Mouse (Mus musculus): ENCODE data around the gene Rad23b. TPM values are rescaled to one million over a fixed set of nuclear protein-coding genes. Genes with fewer than 3 reads are reported as not detected.
A peak's percentile ranks its signal among the peaks of the same experiment; 100 is the strongest.
"Not testable (repeated sequence)": the region's sequence is repeated elsewhere in the genome, so short reads cannot be mapped to it uniquely, and the experiment has no call there.

Rad23b gene
- 53.9 and 67.2 TPM in 2 replicates for polyA plus RNA-seq (2015; fragmentation: Nextera tagmentation; extraction: Ambion mirVana)

DNA sequence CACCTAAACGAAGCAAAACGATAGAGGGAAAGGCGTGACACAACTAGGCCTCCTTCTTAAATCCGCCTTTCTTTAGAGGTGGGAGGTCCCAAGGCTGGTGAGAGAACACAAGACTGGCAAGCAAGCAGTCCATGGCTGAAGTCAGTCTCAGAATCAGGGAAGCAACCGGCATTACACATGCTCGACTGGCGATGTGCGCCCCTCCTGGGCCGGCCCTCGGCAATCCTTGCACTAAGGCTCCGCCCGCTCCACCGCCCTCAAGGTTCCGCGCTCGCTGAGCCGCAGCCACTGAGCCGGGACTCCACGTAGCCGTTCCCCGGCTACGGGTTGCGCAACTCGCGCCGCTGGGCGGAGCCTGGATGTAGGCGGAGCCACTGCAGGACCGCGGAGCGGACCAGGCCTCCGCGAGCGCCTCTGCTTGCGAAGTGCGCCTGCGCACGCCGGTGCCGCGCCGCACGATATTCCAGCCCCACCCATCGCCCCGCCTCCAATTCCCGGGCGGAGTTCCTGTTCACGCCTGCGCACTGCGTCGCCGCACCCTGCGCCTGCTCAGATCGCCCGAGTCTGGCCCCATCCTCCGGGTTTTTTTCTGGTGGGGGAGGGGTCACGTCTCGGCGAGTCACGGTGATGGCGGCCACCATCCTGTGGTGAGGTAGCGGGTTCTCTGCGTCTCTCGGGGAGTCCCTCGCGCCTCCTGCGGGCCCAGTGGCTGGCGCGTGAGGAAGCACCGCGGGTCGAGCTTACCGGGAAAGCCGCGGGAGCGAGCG, at the start of gene Rad23b:
Rad23b (plus strand) TSS at position 592 of the 767 bp plus-strand sequence.
- H3K4me3 ChIP-seq (replicated peaks; ENCODE audit: low read length) = peak within 1 kb of the TSS; percentile 100
- H3K9me3 ChIP-seq (replicated peaks; ENCODE audit: control insufficient read depth, low read length) = no peaks in the 10 kb centered on the region
- ATAC-seq (ENCODE audit: insufficient read depth, low FRiP score) = peak; percentile 98
- H3K4me2 ChIP-seq (ENCODE audit: low read depth, low read length) = peak within 1 kb of the TSS; percentile 83
- H3K27me3 ChIP-seq (ENCODE audit: control insufficient read depth, insufficient read depth, low read length) = no peaks in the 10 kb centered on the region
- peak within 1 kb of the TSS; percentile 99 for H3K9ac ChIP-seq (ENCODE audit: low read length)
- H3K27ac ChIP-seq (ENCODE audit: low read length) = peak within 1 kb of the TSS; percentile 96
- peaks cover 12% of the 10 kb centered on the region for H3K4me1 ChIP-seq (ENCODE audit: control insufficient read depth, insufficient read depth, low read length)
- no peaks in the 10 kb centered on the region for H3K36me3 ChIP-seq (ENCODE audit: control insufficient read depth, insufficient read depth, low read length)
- WGBS = under 1% methylated on average over 68 of the region's 77 CpGs

DNA sequence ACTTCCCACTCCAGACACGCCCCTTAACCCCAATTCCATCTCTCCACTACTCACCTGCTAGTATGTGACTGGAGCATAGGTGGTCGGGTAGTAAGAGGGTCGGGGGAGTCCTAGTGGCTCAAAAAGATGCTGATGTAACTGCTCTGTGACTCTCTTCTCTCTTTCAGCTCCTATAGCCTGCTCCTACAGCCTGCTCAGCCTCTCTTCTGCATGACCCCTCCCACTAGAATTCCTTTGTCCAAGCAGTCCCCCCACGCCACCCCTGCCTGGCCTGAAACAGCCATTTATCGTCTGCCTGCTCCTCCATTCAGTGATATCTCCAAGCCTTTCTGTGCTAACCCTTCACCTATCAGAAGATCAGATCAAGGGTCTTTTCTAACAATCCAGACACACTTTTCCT, 45.7 kb upstream of the Rad23b start:
- Histone ChIP-seq H3K27me3 (ENCODE audit: control insufficient read depth, insufficient read depth, low read length) (no peaks in the 10 kb centered on the region), H3K9ac (ENCODE audit: low read length) (no peak overlapping the region), H3K27ac (ENCODE audit: low read length) (no peak overlapping the region), H3K36me3 (ENCODE audit: control insufficient read depth, insufficient read depth, low read length) (no peaks in the 10 kb centered on the region), H3K4me2 (ENCODE audit: low read depth, low read length) (no peak overlapping the region), H3K9me3 (replicated peaks; ENCODE audit: control insufficient read depth, low read length) (no peaks in the 10 kb centered on the region), H3K4me3 (replicated peaks; ENCODE audit: low read length) (no peak overlapping the region), H3K4me1 (ENCODE audit: control insufficient read depth, insufficient read depth, low read length) (no peaks in the 10 kb centered on the region)
- WGBS = 73% methylated on average over 5 of the region's 5 CpGs
- no peak for ATAC-seq (ENCODE audit: insufficient read depth, low FRiP score)

DNA sequence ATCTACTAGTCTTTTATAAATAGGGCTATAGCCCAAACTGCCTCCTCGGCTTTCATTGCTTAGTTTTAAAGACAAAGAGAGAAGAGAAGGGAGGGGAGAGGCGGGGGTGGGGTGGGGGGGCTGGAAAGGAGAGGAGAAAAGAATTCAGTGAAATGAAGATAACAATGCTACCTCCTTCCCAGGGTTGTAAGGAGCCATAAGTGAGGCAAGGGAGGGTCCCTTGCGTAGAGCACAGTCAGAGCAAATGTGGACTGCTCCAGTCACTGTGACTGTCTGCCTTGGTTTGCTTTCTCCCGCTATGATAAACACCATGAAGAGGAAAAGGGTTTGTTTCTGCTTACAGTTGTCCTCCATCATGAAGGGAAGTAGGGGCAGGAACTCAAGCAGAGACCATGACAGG, 43.2 kb upstream of the Rad23b start:
- Histone ChIP-seq H3K27me3 (ENCODE audit: control insufficient read depth, insufficient read depth, low read length) (no peaks in the 10 kb centered on the region), H3K4me1 (ENCODE audit: control insufficient read depth, insufficient read depth, low read length) (no peaks in the 10 kb centered on the region), H3K4me3 (replicated peaks; ENCODE audit: low read length) (no peak overlapping the region), H3K9ac (ENCODE audit: low read length) (no peak overlapping the region), H3K36me3 (ENCODE audit: control insufficient read depth, insufficient read depth, low read length) (no peaks in the 10 kb centered on the region), H3K9me3 (replicated peaks; ENCODE audit: control insufficient read depth, low read length) (no peaks in the 10 kb centered on the region), H3K27ac (ENCODE audit: low read length) (no peak overlapping the region), H3K4me2 (ENCODE audit: low read depth, low read length) (no peak overlapping the region)
- 79% methylated on average over 4 of the region's 4 CpGs for WGBS
- ATAC-seq (ENCODE audit: insufficient read depth, low FRiP score) = no peak

DNA sequence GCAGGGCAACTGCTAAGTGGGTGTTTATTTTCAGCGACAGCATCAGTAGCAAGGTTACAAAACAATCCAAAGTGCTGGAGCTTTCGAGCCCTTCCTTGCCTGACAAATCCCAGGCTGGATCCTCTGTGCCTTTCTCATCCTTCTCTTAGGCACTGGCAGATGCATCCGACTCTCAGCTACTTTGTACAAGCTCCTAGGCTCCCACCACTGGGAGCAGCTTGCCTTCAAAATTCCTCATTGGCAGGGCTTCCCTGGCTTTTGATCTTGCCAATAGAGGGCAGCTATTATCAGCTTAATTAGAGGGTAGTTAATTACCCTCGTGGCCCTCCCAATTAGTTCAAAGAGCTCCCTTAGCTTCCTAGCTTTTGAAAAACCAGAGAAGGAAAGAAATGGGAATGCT, 33.1 kb upstream of the Rad23b start:
- Histone ChIP-seq H3K4me3 (replicated peaks; ENCODE audit: low read length) (no peak overlapping the region), H3K4me2 (ENCODE audit: low read depth, low read length) (no peak overlapping the region), H3K4me1 (ENCODE audit: control insufficient read depth, insufficient read depth, low read length) (no peaks in the 10 kb centered on the region), H3K36me3 (ENCODE audit: control insufficient read depth, insufficient read depth, low read length) (no peaks in the 10 kb centered on the region), H3K9me3 (replicated peaks; ENCODE audit: control insufficient read depth, low read length) (no peaks in the 10 kb centered on the region), H3K27me3 (ENCODE audit: control insufficient read depth, insufficient read depth, low read length) (no peaks in the 10 kb centered on the region), H3K27ac (ENCODE audit: low read length) (no peak overlapping the region), H3K9ac (ENCODE audit: low read length) (no peak overlapping the region)
- 35% methylated on average over 4 of the region's 4 CpGs for WGBS
- ATAC-seq (ENCODE audit: insufficient read depth, low FRiP score) = no peak

DNA sequence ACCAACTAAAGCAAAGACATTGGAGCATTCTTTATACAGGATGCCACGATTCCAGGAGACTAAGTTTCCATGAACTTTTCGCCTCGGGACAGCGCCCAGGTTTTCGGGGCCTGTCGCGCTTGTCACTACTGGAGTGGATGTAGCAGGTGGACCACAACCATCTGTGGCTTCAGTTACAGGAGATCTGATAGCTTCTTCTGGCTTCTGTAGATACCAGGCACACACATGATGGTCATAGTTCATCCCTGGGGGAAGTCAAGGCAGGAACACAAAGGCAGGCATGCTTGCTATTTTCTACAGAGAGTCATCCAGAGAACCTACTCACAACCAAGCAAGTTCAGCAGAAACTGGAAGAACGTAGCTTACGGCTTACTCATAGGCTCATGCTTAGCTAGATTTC, 31.5 kb upstream of the Rad23b start:
- H3K9me3 ChIP-seq (replicated peaks; ENCODE audit: control insufficient read depth, low read length); H3K4me1 ChIP-seq (ENCODE audit: control insufficient read depth, insufficient read depth, low read length); H3K27ac ChIP-seq (ENCODE audit: low read length); H3K4me2 ChIP-seq (ENCODE audit: low read depth, low read length); H3K36me3 ChIP-seq (ENCODE audit: control insufficient read depth, insufficient read depth, low read length); ATAC-seq (ENCODE audit: insufficient read depth, low FRiP score); H3K9ac ChIP-seq (ENCODE audit: low read length); H3K27me3 ChIP-seq (ENCODE audit: control insufficient read depth, insufficient read depth, low read length); H3K4me3 ChIP-seq (replicated peaks; ENCODE audit: low read length): not testable (repeated sequence)
- WGBS = 96% methylated on average over 9 of the region's 9 CpGs

DNA sequence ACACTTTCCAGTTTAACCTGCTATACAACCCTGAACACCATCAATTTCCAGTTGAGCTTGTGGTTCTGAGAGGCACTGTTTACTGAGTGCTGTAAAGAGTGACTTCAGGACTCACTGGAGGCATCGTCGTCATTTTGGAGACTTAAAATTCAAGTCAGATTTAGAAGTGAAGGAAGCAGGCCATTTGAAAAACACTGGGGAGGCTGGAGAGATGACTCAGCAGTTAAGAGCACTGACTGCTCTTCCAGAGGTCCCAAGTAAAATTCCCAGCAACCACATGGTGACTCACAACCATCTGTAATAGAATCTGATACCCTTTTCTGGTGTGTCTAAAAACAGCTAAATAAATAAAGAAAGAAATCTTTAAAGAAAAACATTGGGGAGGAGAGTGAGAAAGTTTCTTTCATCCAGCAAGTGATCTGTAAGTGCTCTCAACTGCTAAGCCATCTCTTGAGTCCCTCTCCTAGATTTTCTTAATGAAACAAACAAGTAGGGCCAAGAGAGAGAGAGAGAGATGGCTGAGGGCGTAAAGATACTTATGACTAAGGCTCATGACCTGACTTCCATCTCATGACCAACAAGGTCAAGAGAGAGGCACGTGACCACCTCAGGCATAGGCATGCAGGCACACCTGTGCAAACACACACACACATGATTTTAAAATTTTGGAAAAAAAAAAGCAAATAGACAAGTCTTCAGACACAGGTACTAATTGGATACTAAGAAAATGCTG, 23.9 kb upstream of the Rad23b start:
- ATAC-seq (ENCODE audit: insufficient read depth, low FRiP score) = no peak
- H3K36me3 ChIP-seq (ENCODE audit: control insufficient read depth, insufficient read depth, low read length) = no peaks in the 10 kb centered on the region
- H3K4me2 ChIP-seq (ENCODE audit: low read depth, low read length) = no peak overlapping the region
- no peak overlapping the region for H3K9ac ChIP-seq (ENCODE audit: low read length)
- no peaks in the 10 kb centered on the region for H3K9me3 ChIP-seq (replicated peaks; ENCODE audit: control insufficient read depth, low read length)
- 39% methylated on average over 4 of the region's 4 CpGs for WGBS
- no peaks in the 10 kb centered on the region for H3K27me3 ChIP-seq (ENCODE audit: control insufficient read depth, insufficient read depth, low read length)
- no peaks in the 10 kb centered on the region for H3K4me1 ChIP-seq (ENCODE audit: control insufficient read depth, insufficient read depth, low read length)
- H3K27ac ChIP-seq (ENCODE audit: low read length) = no peak overlapping the region
- no peak overlapping the region for H3K4me3 ChIP-seq (replicated peaks; ENCODE audit: low read length)

DNA sequence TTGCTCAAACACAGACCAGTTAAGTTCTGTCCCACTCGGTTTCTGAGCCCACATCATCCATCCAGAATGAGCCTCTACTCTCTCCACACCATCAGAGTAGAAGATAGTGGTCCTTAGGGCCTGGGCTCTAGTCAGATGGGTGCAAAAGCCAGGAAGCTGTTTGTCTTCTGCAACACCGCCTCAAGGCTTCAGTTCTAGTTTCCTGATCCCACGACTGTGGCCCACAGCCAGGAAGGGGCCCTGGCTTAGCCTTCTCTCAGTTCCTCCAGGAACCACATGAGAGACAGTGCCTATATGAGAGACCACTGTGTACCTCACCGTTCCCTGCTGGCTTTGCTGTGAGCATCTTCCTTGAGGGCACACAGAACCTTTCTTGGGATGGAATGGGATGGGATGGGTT, 22.3 kb upstream of the Rad23b start:
- Histone ChIP-seq H3K27me3 (ENCODE audit: control insufficient read depth, insufficient read depth, low read length) (no peaks in the 10 kb centered on the region), H3K27ac (ENCODE audit: low read length) (no peak overlapping the region), H3K9me3 (replicated peaks; ENCODE audit: control insufficient read depth, low read length) (no peaks in the 10 kb centered on the region), H3K36me3 (ENCODE audit: control insufficient read depth, insufficient read depth, low read length) (no peaks in the 10 kb centered on the region), H3K4me2 (ENCODE audit: low read depth, low read length) (no peak overlapping the region), H3K4me3 (replicated peaks; ENCODE audit: low read length) (no peak overlapping the region), H3K4me1 (ENCODE audit: control insufficient read depth, insufficient read depth, low read length) (no peaks in the 10 kb centered on the region), H3K9ac (ENCODE audit: low read length) (no peak overlapping the region)
- no peak for ATAC-seq (ENCODE audit: insufficient read depth, low FRiP score)
- WGBS = 63% methylated on average over 4 of the region's 4 CpGs

DNA sequence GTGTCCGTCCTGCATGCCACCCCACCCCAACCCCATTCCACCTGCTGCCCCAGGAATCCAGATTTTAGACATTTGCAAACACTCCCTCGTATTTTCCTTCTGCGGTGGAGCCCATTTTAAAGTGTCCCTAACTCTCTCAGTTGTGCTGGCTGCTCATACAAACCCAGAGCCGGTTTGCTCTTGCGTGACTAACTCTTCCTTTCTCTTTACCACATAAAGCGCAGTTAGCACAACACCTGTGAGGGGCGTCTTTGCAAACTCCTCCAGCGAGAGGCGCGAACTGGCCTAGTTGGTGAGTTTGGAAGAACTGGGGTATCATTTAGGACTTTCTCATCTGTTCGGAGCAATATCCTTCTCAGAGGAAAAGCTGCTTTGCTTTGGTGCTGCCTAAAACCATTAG, 21.4 kb upstream of the Rad23b start:
- Histone ChIP-seq H3K9me3 (replicated peaks; ENCODE audit: control insufficient read depth, low read length) (no peaks in the 10 kb centered on the region), H3K4me1 (ENCODE audit: control insufficient read depth, insufficient read depth, low read length) (no peaks in the 10 kb centered on the region), H3K27me3 (ENCODE audit: control insufficient read depth, insufficient read depth, low read length) (no peaks in the 10 kb centered on the region), H3K4me3 (replicated peaks; ENCODE audit: low read length) (no peak overlapping the region), H3K36me3 (ENCODE audit: control insufficient read depth, insufficient read depth, low read length) (no peaks in the 10 kb centered on the region), H3K4me2 (ENCODE audit: low read depth, low read length) (no peak overlapping the region), H3K27ac (ENCODE audit: low read length) (no peak overlapping the region), H3K9ac (ENCODE audit: low read length) (no peak overlapping the region)
- 94% methylated on average over 11 of the region's 11 CpGs for WGBS
- no peak for ATAC-seq (ENCODE audit: insufficient read depth, low FRiP score)

DNA sequence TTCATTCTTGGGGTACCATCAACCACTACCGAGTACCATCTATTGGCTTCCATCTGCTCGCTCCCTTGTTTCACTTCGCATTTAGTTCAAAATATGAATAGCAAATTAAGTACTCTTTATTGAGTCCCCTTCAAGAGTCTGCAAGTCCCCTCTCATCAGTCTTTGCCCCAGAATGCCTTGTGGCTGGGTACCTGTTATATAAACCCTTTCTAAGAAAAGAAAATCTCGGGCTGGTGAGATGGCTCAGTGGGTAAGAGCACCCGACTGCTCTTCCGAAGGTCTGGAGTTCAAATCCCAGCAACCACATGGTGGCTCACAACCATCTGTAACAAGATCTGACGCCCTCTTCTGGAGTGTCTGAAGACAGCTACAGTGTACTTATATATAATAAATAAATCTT, 20.9 kb upstream of the Rad23b start:
- not testable (repeated sequence) for H3K9me3 ChIP-seq (replicated peaks; ENCODE audit: control insufficient read depth, low read length); H3K27me3 ChIP-seq (ENCODE audit: control insufficient read depth, insufficient read depth, low read length); H3K36me3 ChIP-seq (ENCODE audit: control insufficient read depth, insufficient read depth, low read length); H3K4me1 ChIP-seq (ENCODE audit: control insufficient read depth, insufficient read depth, low read length); H3K4me2 ChIP-seq (ENCODE audit: low read depth, low read length); H3K9ac ChIP-seq (ENCODE audit: low read length); H3K4me3 ChIP-seq (replicated peaks; ENCODE audit: low read length); H3K27ac ChIP-seq (ENCODE audit: low read length); ATAC-seq (ENCODE audit: insufficient read depth, low FRiP score)
- 89% methylated on average over 6 of the region's 7 CpGs for WGBS

Measured in stomach, embryonic 16.5 days (tissue).